Mouse (Mus musculus) G1E (cell line): ENCODE data around the gene Fmo1. TPM values are rescaled to one million over a fixed set of nuclear protein-coding genes. Genes with fewer than 3 reads are reported as not detected.

Source experiments
- ATAC-seq: 2 replicates; pipeline ENCODE4 v1.8.0; 2016; ENCODE audit warnings: mild to moderate bottlenecking; ENCODE audit not compliant: insufficient number of reproducible peaks, poor library complexity, low FRiP score, severe bottlenecking; ENCODE audit errors: extremely low read depth
- DNase-seq: peaks from one replicate; pipeline ENCODE4 v3.0.0; 2012; ENCODE audit warnings: low spot score
- H3K27me3 ChIP-seq: 2 replicates; pipeline ENCODE4 v1.6.1; 2012; ENCODE audit warnings: mild to moderate bottlenecking, low read length, inconsistent platforms; ENCODE audit not compliant: insufficient read depth
- H3K36me3 ChIP-seq: replicated peaks from 2 replicates; pipeline ENCODE3; 2012; ENCODE audit warnings: mild to moderate bottlenecking, inconsistent platforms
- H3K4me1 ChIP-seq: 2 replicates; pipeline ENCODE4 v1.6.1; 2012; ENCODE audit warnings: low read depth, low read length, inconsistent platforms, mixed read lengths; ENCODE audit not compliant: insufficient read depth
- H3K4me3 ChIP-seq: 2 replicates; pipeline ENCODE4 v1.5.1; 2012; ENCODE audit warnings: low read depth, mild to moderate bottlenecking, inconsistent platforms, low read length, moderate library complexity, mixed read lengths
- H3K9me3 ChIP-seq: replicated peaks from 2 replicates; pipeline ENCODE4 v1.6.1; 2012; ENCODE audit warnings: inconsistent platforms
- CTCF ChIP-seq: IDR thresholded peaks from 2 replicates; pipeline ENCODE4 v1.5.1; 2012; ENCODE audit warnings: low read depth, low read length, inconsistent platforms, mixed read lengths
- GATA1 ChIP-seq: IDR thresholded peaks from 2 replicates; pipeline ENCODE4 v1.6.1; 2012; ENCODE audit warnings: borderline replicate concordance, low read length, inconsistent platforms, mixed read lengths
- GATA2 ChIP-seq: IDR thresholded peaks from 2 replicates; pipeline ENCODE4 v1.6.1; 2012; ENCODE audit warnings: low read depth, low read length, inconsistent platforms, borderline replicate concordance
- POLR2AphosphoS5 ChIP-seq: IDR thresholded peaks from 2 replicates; pipeline ENCODE4 v1.6.1; 2012; ENCODE audit warnings: low read depth, low read length, inconsistent platforms; ENCODE audit not compliant: insufficient replicate concordance
- TAL1 ChIP-seq: conservative IDR thresholded peaks from 2 replicates; pipeline ENCODE4 v1.6.1; 2012; ENCODE audit warnings: low read depth, low read length, inconsistent platforms, mixed read lengths
- polyA plus RNA-seq: library from polyadenylated mRNA; stranded (reverse); fragments of >175 nt; gene quantifications from 2 replicates; pipeline ENCODE4 v1.2.3, GENCODE M21; 2012
- total RNA-seq, 2 experiments: library from RNA; stranded (forward) in 1 of 2; stranded (reverse) in 1 of 2; fragments of 200-1000 nt in 1 of 2; fragments of >200 nt in 1 of 2; fragmentation: Nextera tagmentation in 1 of 2; gene quantifications; 2 replicates each; pipeline ENCODE4 v1.2.3; 2014 to 2017

The Fmo1 gene
- total and polyA plus RNA-seq, 3 experiments = 0.82 TPM; not detected in 2

GRCm38 (mm10) chr1:162834342-162834741, 32.1 kb downstream of the Fmo1 start:
- Histone ChIP-seq H3K4me3 (no peak overlapping the region), H3K9me3 (no peaks in the 10 kb centered on the region), H3K36me3 (no peaks in the 10 kb centered on the region), H3K4me1 (no peaks in the 10 kb centered on the region), H3K27me3 (peaks cover 10% of the 10 kb centered on the region; the same call in 1 of the 2 replicates)
- TF ChIP-seq CTCF (no peak), TAL1 (no peak), GATA2 (no peak), POLR2AphosphoS5 (no peak), GATA1 (no peak)
- DNase-seq (no peak), ATAC-seq (no peak)

- ATAC-seq (no peak), DNase-seq (no peak)
- Histone ChIP-seq H3K9me3 (no peaks in the 10 kb centered on the region), H3K36me3 (no peaks in the 10 kb centered on the region), H3K4me3 (no peak overlapping the region), H3K4me1 (no peaks in the 10 kb centered on the region), H3K27me3 (peaks cover 5% of the 10 kb centered on the region; the same call in 1 of the 2 replicates)
- TF ChIP-seq CTCF = no peak
- no peak for TF ChIP-seq GATA1
- TF ChIP-seq GATA2 = no peak
- no peak for TF ChIP-seq TAL1
- no peak for TF ChIP-seq POLR2AphosphoS5
These were observed 33.8 kb downstream of the Fmo1 start for GRCm38 (mm10) chr1:162832574-162832953.

DNA sequence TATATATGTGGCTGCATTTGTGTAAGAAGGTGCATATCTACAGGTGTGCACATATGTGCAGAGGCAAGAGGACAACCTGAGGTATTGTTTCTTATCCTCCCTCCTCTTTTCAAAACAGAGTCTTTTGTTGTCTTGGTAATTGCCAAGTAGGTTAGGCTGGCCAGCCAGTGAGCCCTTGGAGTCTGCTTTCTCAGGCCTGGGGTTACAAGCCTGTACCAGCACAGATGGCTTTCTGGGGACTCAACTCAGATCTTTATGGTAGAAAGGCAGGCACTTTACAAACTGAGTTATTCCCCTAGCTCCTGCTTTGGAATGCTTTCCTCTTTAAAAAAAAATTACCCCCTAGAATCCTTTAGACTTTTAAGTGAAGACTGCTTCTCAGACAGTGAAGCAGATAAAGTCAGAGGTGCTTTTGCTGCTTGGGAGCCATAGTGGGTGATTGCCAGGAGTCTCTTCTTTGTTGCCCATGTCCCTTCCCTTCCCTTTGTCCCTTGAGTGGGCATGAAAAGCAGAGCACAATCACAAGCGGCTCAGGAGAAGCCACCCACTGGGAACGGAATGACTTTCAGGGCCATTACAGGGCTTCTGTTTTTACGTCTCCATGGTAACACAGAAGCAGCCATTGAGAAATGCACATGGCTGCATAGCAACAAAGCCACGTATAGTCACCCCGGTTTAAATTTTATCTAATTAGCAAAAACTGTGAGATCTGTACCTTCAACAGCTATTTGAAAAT, 34.4 kb downstream of the Fmo1 start:
- Histone ChIP-seq H3K9me3 (no peaks in the 10 kb centered on the region), H3K36me3 (no peaks in the 10 kb centered on the region), H3K4me1 (no peaks in the 10 kb centered on the region), H3K27me3 (peaks cover 5% of the 10 kb centered on the region; the same call in 1 of the 2 replicates), H3K4me3 (no peak overlapping the region)
- no peak for DNase-seq
- TF ChIP-seq GATA1 = no peak
- no peak for TF ChIP-seq CTCF
- TF ChIP-seq TAL1 = no peak
- TF ChIP-seq GATA2 = no peak
- TF ChIP-seq POLR2AphosphoS5 = no peak
- ATAC-seq = no peak

GRCm38 (mm10) chr1:162819280-162819679, 47.1 kb downstream of the Fmo1 start:
- no peaks in the 10 kb centered on the region; the same call in 1 of the 2 replicates for H3K27me3 ChIP-seq
- no peaks in the 10 kb centered on the region for H3K36me3 ChIP-seq
- no peaks in the 10 kb centered on the region for H3K9me3 ChIP-seq
- no peak for DNase-seq
- H3K4me3 ChIP-seq = no peak overlapping the region
- no peak for ATAC-seq
- H3K4me1 ChIP-seq = no peaks in the 10 kb centered on the region
- TF ChIP-seq CTCF = no peak
- TF ChIP-seq GATA2 = no peak
- TF ChIP-seq POLR2AphosphoS5 = no peak
- no peak for TF ChIP-seq TAL1
- no peak for TF ChIP-seq GATA1

DNA sequence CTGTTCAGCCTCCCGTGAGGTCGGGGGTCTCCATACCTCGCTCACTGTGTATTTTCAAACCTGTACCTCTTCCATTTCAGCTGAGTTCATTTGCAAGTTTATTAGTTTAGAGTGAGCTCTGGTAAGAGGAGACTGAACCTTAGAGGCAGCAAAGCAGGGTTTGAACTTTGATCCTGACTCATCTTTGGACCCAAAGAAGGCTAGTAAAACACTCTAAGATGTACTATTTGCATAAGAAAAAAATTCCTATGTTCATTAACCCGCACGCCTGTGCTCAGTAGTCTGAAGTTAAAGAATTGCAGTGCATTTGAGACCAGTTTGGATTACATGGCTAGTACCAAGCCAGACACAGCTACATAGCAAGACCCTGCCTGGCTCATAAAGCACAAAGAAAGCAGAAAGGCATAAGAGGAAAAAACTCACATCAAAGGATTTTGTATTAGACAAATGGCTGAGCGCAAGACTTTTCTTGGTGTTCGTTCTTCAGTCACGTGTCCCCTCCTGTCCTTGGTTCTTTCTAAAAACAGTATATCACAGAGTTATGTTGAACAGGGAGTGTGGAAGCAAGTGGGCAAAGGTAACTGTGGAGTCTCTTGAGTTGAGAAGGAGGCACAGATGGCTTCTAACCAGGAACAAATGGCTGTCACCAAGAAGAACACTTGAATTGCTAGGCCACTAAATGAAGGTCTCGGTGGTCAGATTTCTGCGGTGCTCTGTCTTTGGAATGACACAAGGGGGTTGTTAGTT, 50.9 kb downstream of the Fmo1 start:
- no peaks in the 10 kb centered on the region for H3K9me3 ChIP-seq
- no peaks in the 10 kb centered on the region for H3K36me3 ChIP-seq
- H3K4me1 ChIP-seq = no peaks in the 10 kb centered on the region
- no peak overlapping the region for H3K4me3 ChIP-seq
- ATAC-seq (no peak), DNase-seq (no peak)
- H3K27me3 ChIP-seq = peaks cover 3% of the 10 kb centered on the region; the same call in 1 of the 2 replicates
- TF ChIP-seq TAL1 (no peak), CTCF (no peak), POLR2AphosphoS5 (no peak), GATA1 (no peak), GATA2 (no peak)

- DNase-seq (no peak), ATAC-seq (no peak)
- peaks cover 3% of the 10 kb centered on the region; the same call in 1 of the 2 replicates for H3K27me3 ChIP-seq
- H3K4me1 ChIP-seq = no peaks in the 10 kb centered on the region
- no peaks in the 10 kb centered on the region for H3K36me3 ChIP-seq
- H3K4me3 ChIP-seq = no peak overlapping the region
- H3K9me3 ChIP-seq = no peaks in the 10 kb centered on the region
- TF ChIP-seq GATA2 (no peak), TAL1 (no peak), CTCF (no peak), GATA1 (no peak), POLR2AphosphoS5 (no peak)
These were observed 51.5 kb downstream of the Fmo1 start for GRCm38 (mm10) chr1:162814932-162815331.
